Mouse (Mus musculus): ENCODE results near the gene Coa3. TPM values are rescaled to one million over a fixed set of nuclear protein-coding genes. Genes with fewer than 3 reads are reported as not detected.
"Not testable (repeated sequence)": the region's sequence is repeated elsewhere in the genome, so short reads cannot be mapped to it uniquely, and the experiment has no call there.

The Coa3 gene
- 100 to 1,000 TPM in 2 of 4 experiments, 10 to 100 TPM in 2; 93.0 to 105 (median 98.0) TPM for total RNA-seq (2022)

DNA sequence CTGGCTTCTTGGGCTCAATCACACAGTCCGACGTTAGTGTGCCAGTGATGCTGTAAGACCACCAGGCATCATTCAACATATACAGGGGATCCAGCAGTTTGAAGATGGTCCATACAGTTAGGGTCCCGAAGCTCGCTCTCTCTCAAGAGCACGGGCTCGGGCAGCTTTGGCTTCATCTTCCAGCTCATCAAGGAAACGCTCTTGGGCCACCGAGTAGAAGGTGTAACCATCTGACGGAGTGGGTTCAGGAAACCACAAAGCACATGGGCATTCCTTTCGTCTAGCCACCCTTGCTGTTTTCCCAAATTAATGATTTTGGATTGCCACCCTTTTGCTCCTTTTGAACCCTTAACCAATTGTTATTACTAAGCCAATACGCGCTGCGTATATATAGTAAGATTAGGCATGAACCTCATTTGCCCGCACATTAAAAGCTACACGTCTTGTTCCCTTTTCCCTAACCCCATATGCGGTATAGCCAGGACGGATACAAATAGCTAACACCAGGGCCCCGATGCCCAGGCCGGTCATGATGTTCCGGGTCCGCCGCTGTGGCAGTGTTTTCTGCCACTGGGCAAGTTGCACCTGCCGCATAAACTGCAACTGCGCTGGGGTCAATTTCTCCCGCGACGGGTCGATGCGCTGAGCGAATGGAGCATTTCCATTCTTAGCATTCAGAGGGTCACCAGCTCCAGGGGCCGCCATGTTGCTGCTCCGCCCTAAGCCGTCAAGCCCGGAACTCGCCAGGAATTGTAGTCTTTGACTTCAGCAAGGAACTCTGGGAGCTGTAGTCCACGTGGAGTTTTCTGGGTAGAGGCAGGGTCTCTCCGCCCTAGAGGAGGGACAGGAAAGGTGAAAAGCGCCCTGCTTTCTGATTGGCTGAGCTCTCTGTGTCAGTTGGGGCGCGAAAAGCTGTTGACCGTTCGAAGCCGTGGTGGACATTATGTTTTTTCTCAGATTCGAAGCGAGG lies at the start of gene Coa3, which contains the start of gene Cntd1:
Gene Coa3 (minus strand): TSS at position 892 of the 970 bp plus-strand sequence.
Gene Cntd1 (plus strand): TSS at position 790 of the 970 bp plus-strand sequence.
- DNase-seq (ENCODE audit: low spot score): peak; percentile 89

DNA sequence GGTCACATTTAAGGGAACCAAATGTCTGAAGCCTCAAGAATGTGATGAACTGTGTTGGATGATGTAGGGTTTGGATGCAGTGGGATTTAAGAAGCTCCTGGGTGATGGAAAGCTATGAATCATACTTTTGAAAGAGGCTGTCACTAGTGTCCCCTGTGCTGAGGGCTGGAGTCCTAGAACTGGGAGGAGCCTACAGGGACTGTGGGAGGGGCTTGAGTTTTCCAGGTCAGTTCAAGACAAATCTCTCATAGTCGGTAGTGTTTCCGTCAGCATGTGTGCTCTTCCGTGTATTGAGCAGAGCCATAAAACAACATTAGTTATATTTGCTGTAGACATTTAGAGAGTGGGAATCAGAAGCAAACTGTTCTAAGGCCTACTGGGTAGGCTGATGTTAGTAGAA lies 48.4 kb upstream of the Coa3 start:
- no peak for DNase-seq (ENCODE audit: low spot score)

DNA sequence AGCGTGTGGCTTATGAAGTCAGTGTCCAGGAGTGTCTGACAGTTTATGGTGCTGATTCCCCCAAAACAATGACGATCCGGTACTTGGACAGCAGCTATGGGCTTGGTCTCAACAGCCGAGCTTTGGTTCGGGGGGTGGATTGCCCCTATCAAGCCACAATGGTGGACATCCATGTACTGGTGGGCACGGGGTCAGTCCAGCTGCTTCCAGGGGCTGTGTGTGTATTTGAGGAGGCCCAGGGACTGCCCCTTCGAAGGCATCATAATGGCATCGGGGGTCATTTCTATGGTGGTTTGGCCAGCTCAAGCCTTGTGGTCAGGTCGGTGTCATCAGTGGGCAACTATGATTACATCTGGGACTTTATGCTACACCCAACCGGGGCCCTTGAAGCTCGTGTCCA lies 47.2 kb upstream of the Coa3 start:
- no peak for DNase-seq (ENCODE audit: low spot score)

DNA sequence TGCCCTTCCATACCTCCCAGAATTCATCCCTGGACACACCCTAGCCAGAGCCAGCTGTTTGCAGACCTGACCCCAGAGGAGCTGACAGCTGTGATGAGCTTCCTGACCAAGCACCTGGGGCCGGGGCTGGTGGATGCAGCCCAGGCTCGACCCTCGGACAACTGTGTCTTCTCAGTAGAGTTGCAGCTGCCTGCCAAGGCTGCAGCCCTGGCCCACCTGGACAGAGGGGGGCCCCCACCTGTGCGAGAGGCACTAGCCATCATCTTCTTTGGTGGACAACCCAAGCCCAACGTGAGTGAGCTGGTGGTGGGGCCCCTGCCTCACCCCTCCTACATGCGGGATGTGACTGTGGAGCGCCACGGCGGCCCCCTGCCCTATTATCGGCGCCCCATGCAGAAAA lies 46.3 kb upstream of the Coa3 start:
- DNase-seq (ENCODE audit: low spot score): not testable (repeated sequence)

DNA sequence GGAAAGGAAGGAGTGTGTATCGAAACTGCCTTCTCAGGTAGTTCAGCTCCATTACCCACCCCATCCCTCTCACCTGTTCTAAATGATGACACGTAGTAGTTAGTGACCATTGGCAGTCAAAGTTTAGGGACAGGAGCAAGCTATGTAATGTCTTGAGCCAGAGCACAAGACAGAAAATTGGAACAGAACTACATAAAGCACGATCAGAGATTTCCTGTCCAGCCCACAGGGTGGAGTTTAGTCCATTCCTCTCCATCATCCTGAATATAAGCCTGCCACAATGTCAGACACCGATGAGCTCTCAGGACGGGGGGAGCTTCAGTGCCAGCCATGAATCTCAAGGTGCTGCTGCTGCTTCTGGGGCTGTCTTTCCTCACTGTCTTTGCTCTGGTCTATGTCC lies 45.8 kb upstream of the Coa3 start, which contains the start of gene Aoc2:
Gene Aoc2 (plus strand): TSS at position 301 of the 400 bp plus-strand sequence.
- DNase-seq (ENCODE audit: low spot score): no peak

DNA sequence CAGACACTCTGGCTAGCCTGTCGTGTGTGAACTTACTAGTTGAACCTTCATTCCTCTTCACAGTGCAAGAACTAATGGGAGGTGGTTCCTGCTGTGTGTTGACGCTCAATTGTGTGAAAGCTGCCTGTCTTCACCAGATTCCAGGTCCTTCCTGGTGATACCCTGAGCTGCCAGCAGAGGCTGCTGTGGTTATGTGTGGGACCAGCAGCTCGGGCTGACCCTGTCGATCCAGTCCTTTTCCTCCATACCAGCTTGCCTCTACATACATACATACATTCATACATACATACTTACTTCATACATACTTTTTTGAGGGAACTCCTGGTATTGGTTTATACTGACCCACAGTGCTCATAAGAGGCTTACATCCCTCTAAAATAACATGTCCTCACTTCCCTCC lies 44.7 kb upstream of the Coa3 start:
- peak; percentile 58 for DNase-seq (ENCODE audit: low spot score)

DNA sequence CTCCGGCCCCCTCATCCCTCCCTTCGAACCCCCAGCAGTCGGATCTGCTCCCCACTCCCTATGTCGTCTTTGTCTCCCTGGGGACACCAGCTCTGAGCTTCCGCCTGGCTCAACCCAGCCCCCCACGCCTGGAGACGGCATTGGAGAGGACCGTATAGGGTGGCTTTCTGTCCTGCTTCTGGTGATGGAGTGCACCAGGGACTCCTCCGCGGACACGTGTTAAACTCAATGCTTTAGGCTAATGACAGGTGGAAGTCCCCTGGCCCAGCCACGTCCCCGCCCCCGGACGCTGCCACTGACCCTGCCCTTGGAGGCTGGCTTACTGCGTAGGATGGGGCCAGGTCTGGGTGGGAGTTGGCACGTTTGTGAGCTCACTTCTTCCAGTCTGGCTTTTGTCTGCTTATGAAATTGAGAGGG lies 37.6 kb upstream of the Coa3 start:
- DNase-seq (ENCODE audit: low spot score): peak; percentile 23

DNA sequence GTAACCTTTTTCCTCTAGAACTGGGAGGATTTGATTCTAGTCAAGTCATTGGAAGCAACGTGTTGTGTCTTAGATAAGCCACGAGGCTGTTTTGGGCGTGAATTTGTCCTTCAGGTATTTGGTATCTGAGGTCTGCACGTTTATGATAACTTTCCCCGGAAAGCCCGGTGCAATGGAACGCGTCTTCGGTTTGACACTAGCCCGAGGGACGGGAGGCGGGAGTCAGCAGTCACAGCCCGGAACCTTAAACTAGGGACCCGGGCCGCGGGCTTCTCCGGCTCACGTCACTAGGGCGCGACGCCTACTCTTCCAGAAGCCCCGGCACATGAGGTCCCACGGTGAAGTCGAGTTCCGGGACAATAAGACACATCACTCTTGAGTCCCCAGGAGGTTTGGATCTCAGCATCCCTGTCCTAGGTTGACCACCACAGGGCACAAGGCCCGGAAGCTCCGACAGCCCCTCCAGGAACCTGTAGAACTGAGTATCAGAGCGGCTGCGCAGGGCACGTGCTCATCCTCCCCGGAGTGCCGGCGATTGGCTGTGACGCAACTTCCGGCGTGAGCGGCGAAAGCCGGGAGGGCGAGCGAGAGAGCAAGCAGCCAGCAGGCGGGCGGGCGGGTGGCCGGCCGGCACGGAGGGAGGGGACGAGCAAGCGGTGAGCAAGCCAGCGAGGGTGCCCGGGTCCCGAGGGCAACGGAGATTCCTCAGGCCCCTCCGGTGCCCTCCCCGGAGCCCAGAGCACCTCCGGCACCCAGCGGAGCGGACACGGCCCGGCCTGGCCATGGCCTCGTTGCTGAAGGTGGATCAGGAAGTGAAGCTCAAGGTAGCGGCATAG lies 37.0 kb upstream of the Coa3 start, which contains the start of gene Psme3:
Gene Psme3 (plus strand): TSS at position 549 of the 836 bp plus-strand sequence.
- DNase-seq (ENCODE audit: low spot score): peak; percentile 89

DNA sequence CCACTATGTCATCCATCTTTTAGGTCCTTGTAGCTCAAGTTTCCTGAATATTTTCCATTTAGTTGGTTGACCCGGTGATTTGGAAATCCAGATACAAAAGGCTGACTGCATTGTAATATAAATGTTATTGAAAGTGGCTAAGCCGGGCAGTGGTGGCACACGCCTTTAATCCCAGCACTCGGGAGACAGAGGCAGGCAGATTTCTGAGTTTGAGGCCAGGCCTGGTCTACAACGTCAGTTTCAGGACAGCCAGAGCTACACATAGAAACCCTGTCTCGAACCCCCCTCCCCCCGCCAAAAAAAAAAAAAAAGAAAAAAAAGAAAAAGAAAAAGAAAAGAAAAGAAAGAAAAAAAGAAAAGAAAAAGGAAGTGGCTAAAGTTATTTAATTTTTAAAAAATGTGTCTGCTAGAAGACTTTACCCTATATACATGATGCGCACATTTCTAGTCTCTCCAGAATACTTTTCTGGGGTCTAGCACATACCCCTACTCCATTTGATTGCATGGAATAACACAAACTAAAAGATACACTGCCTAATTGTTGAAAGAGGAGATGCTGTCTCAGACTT lies 36.3 kb upstream of the Coa3 start:
- no peak for DNase-seq (ENCODE audit: low spot score)

DNA sequence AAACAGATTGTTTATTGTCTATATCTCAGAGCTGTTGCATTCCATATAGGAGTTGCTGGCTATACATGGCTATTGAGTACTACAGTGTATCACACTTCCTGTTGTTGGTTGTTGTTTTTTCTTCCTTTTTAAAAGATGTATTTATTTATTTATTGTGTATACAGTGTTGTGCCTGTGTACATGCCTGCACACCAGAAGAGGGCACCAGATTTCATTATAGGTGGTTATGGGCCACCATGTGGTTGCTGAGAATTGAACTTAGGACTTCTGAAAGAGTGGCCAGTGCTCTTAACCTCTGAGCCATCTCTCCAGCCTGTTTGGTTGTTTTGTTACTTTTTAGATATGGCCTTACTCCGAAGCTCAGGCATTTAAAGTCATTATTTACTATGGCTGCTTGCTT lies 35.7 kb upstream of the Coa3 start:
- no peak for DNase-seq (ENCODE audit: low spot score)

DNA sequence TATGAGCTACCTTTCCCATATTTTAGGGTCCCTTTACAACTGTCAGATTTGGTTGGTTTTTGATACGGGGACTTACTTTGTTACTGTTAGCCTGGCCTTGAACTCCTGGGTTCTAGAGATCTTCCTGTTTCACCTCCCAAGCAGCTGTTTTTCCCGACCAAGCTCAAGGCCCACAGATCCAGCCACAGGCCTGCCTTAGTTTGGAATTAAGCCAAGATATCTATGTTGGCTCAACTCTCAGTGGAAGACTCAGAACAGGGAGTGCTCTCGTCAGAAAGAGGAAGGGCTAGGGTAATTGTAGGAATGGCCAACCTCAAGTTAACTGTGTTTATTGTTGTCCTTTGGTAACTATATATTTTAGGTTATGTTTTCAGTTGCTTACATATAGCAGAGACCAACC lies 33.2 kb upstream of the Coa3 start:
- no peak for DNase-seq (ENCODE audit: low spot score)

DNA sequence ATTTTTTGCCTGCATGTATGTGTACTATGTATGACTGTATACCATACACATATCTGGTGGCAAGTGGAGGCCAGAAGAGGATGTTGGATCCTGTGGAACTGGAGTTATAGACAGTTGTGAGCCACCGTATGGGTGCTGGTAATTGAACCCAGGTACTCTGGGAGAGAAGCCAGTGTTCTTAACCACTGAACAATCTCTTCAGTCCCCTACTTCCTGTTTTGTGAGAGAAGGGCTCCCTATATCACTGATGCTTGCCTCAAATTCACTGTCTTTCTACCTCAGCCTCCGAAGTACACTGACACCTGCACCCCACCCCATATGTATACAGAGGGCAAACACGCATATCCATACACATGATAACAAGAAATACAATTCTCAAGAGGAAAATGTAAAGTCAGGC lies 32.2 kb upstream of the Coa3 start:
- DNase-seq (ENCODE audit: low spot score): no peak

DNA sequence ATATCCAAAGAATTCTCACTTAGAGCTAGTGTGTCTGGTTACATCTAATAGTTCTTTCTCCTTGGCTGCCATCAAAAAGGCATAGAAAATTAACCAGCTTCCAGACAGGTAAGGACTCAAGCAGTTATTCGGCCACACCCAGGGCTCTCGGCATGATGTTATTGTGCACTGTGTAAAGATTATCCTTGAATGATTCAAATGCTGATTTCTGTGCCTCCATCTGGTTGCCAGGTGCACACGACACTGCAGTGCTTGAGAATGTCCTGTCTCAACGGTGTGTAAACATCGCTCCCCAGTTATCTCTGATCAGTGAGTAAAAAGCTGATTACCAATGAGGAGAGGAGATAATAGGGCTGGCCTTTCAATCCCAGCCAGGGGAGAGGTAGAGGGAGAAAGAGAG lies 28.8 kb upstream of the Coa3 start:
- no peak for DNase-seq (ENCODE audit: low spot score)

DNA sequence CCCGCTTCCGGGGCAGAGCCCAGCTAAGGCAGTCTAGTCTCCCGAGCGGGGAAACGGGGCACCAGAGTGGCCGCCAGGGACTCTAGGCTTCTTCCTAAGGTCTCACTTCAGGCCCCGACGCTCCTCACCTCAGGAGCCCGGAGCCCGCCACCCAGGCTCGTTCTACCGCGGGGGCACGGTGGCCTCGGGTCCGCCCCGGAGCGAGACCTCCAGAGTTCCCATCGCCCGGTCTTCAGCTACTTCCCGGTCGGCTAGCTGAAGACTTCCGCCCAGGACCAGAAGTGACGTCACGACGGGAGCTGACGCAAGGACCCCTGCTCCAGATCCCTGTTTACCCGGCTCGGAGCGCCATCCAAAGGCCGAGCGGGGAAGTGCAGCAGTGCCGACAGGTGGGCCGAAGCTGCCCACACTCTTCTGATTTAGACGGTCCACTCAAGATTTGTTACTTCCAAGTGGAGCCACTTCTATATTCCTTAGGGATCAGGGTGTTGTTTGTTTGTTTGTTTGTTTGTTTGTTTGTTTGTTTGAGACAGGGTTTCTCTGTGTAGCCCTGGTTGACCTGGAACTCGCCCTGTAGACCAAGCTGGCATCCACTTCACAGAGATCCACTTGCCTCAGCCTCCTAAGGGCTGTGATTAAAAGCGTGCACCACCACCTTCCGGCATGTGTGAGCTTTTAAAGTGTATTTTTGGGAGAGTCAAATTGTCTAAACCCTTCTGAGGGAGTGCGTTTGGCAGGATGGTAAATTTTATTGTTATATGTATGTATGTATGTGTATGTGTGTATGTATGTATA lies 23.3 kb upstream of the Coa3 start, which contains the start of gene Becn1:
Gene Becn1 (minus strand): TSS at position 283 of the 795 bp plus-strand sequence.
- DNase-seq (ENCODE audit: low spot score): peak; percentile 95

DNA sequence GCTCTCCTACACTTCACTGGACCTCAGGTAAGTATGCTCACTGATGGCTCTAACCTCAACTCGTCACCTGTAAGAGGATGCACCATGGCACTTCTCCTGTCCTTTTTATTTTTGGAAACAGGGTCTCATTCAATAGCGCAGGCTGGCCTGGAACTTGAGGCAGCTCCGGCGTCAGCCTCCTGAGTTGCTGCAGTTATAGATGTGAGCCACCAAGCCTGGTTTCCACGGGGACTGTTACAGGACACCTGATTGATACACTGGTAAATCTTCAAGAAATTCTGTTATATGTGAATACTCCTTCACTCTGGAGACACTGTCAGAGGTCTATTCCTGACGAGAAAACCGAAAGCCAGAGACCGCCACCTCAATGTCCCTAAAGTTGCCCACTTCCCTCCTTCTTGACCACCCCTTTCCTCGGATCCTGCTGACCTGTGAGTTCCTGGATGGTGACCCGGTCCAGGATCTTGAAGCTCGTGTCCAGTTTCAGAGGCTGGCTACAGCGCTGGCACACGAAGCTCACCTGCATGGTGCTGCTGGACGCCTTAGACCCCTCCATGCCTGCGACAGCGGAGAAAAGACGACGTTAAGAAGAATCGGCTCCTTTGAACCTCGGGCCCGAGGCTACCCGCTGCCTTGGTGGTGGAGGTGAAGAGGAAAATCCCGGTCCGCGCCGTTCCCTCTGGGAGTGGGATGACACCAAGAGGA lies 22.5 kb upstream of the Coa3 start:
- DNase-seq (ENCODE audit: low spot score): no peak

DNA sequence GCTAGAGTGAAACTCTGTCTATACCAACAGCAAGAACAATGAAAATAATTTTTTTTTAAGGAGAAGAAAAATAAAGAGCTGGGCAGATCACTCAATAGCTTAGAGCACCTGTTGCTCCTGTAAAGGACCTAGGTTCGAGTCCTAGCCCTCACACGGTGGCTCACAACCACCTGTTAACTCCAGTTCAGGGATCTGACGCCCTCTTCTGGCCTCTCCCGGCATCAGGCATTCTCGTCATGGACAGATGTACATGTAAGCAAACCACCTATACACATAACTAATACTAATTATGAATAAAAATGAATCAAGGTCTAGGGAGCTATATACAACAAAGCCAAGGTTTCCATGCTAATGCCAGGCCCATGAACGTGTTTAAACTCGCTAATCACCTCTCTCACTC lies 22.0 kb upstream of the Coa3 start:
- no peak for DNase-seq (ENCODE audit: low spot score)

DNA sequence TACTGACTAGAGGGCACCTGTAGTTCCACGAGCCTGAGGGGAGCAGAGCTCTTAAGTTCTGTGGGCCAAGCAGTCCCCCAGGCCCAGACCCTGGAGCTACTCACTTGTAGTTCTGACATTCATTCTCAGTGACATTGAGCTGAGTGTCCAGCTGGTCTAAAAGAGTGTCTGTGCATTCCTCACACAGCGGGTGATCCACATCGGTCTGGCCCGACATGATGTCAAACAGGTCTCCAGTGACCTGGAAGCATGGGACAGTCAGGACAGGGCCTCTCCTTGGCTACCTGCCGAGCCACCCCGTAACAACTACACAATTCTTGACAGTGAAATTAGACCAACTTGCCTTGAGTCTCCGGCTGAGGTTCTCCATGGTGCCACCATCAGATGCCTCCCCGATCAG lies 16.3 kb upstream of the Coa3 start:
- DNase-seq (ENCODE audit: low spot score): no peak

DNA sequence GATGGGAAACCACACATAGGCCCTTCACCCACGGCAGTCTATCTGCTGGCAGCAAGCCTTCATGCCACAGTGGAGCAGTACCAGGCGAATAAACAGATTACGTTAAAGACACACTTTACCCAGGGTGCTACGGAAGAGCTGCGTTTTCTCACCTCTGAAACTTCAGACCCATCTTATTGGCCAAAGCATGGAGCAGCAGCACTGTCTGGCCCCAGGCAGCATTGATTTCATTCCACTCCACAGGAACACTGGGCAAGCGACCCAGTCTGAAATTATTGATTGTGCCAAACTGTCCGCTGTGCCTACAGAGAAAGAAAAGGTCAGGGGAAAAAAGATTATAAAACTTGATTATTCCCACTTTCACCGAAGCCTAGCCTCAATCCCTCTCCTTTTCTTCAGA lies 12.3 kb upstream of the Coa3 start:
- no peak for DNase-seq (ENCODE audit: low spot score)

DNA sequence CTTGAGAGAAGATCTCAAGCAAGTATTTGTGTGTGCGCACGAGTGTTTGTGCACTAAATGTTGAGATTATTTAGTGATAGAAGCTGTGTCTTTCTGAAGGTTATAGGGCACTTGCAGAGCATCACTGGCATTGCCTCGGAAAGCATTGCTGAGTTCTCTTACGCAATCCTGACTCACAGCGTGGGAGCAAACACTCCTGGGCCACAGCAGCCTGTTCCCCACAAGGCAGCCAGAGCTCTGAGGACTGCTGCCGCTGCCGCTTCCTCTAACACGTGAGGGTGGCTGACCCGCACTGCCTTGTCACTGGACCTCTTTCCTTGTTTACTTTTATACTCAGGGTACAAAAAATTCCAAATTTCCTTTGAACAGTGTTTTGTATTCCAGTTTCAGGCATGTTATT lies 8.4 kb upstream of the Coa3 start:
- DNase-seq (ENCODE audit: low spot score): peak; percentile 36

DNA sequence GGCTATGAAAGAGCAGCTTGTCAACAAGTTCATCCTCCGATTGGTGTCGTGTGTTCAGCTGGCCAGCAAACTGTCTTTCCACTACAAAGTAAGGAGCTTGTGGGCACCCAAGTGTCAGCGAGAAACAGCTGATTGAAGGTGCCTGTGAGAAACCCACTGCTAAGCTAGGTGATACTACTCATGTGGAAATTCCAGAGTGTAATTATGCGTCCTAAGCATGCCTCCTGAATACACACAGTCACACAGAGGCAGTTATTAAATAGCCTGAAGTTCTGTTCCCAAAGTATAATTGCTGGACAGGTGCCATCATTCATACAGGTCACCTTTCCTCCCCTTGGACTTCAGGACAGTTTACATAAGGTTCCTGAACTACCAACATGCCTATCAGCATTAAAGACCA lies 4.9 kb upstream of the Coa3 start:
- no peak for DNase-seq (ENCODE audit: low spot score)

All from heart, adult 8-10 months (tissue).